Mouse (Mus musculus) lung, adult 2 months (tissue): ENCODE measurements around the gene Spata20. TPM values are rescaled to one million over a fixed set of nuclear protein-coding genes. Genes with fewer than 3 reads are reported as not detected.

Experiments
- DNase-seq: peaks from one replicate; pipeline ENCODE4 v3.0.0; 2022
- H3K4me1 ChIP-seq: fragments of 200-500 bp; 2 replicates; pipeline ENCODE4 v1.6.1; 2011; ENCODE audit warnings: low read length; ENCODE audit not compliant: control insufficient read depth, insufficient read depth
- H3K4me3 ChIP-seq: fragments of 200-500 bp; replicated peaks from 2 replicates; pipeline ENCODE3; 2011; ENCODE audit warnings: low read depth, mild to moderate bottlenecking, control low read depth, low read length; ENCODE audit errors: extremely low read depth
- CTCF ChIP-seq: fragments of 200-500 bp; IDR thresholded peaks from 2 replicates; pipeline ENCODE4 v1.5.1; 2011; ENCODE audit warnings: mild to moderate bottlenecking, low read length, control low read depth; ENCODE audit not compliant: insufficient read depth
- POLR2A ChIP-seq: fragments of 200-500 bp; IDR thresholded peaks from 2 replicates; pipeline ENCODE4 v1.6.1; 2011; ENCODE audit warnings: low read depth, mild to moderate bottlenecking, control low read depth, low read length, borderline replicate concordance; ENCODE audit errors: extremely low read depth
- WGBS: fragments of 180-500 bp; shearing (Covaris S2); methylation state at CpG from one replicate; pipeline ENCODE4 v1.1.7; 2018; 5-methylcytosine and 5-hydroxymethylcytosine counted together
- polyA plus RNA-seq: library from polyadenylated mRNA; depleted of rRNA; stranded (reverse); fragments of >200 nt; gene quantifications from 2 replicates; pipeline ENCODE4 v1.2.3, GENCODE M21; 2012

Gene Spata20
- polyA plus RNA-seq, 1 experiment, result 0.70 TPM

GRCm38 (mm10) chr11:94472916-94473706, 12.9 kb downstream of the Spata20 start:
- DNase-seq, result no peak
- WGBS, result 2% methylated on average over 51 of the region's 52 CpGs
- TF ChIP-seq CTCF (no peak), POLR2A (no peak)
- no peak overlapping the region for H3K4me3 ChIP-seq
- peaks cover 4% of the 10 kb centered on the region; the same call in 1 of the 2 replicates for H3K4me1 ChIP-seq

DNA sequence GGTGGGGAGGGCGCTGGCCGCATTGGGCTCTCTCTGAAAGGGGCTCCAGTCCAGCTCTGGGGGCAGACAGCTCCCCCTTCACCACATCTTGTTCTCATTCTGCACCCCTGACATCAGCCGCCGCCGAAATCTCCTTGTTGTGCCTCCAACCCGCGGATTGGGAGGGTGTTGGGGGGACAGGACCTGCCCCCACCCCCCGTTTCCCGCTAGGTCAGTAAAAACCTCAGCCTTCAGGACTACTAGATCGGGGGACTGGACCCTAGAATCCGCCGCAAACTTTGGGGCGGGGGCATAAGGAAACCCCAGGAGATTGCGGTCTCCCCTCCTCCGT, 13.4 kb downstream of the Spata20 start:
- no peak for DNase-seq
- no peak overlapping the region for H3K4me3 ChIP-seq
- TF ChIP-seq POLR2A (no peak), CTCF (no peak)
- H3K4me1 ChIP-seq, result peaks cover 4% of the 10 kb centered on the region; the same call in 1 of the 2 replicates
- WGBS, result 3% methylated on average over 15 of the region's 15 CpGs

- WGBS, result 21% methylated on average over 17 of the region's 17 CpGs
- no peak for DNase-seq
- H3K4me3 ChIP-seq, result no peak overlapping the region
- TF ChIP-seq POLR2A (no peak), CTCF (no peak)
- H3K4me1 ChIP-seq, result peaks cover 4% of the 10 kb centered on the region; the same call in 1 of the 2 replicates
Measured at GRCm38 (mm10) chr11:94471740-94472584, 14.0 kb downstream of the Spata20 start.

GRCm38 (mm10) chr11:94470391-94470790, 15.6 kb downstream of the Spata20 start:
- no peak overlapping the region for H3K4me3 ChIP-seq
- peaks cover 4% of the 10 kb centered on the region; the same call in 1 of the 2 replicates for H3K4me1 ChIP-seq
- no peak for DNase-seq
- TF ChIP-seq POLR2A (no peak), CTCF (no peak)
- WGBS, result 61% methylated on average over 7 of the region's 7 CpGs

- Histone ChIP-seq H3K4me3 (no peak overlapping the region), H3K4me1 (peaks cover 4% of the 10 kb centered on the region; the same call in 1 of the 2 replicates)
- TF ChIP-seq POLR2A, result no peak
- TF ChIP-seq CTCF, result no peak
- DNase-seq, result no peak
- 48% methylated on average over 9 of the region's 9 CpGs for WGBS
Measured at GRCm38 (mm10) chr11:94469136-94470064, 16.6 kb downstream of the Spata20 start.

DNA sequence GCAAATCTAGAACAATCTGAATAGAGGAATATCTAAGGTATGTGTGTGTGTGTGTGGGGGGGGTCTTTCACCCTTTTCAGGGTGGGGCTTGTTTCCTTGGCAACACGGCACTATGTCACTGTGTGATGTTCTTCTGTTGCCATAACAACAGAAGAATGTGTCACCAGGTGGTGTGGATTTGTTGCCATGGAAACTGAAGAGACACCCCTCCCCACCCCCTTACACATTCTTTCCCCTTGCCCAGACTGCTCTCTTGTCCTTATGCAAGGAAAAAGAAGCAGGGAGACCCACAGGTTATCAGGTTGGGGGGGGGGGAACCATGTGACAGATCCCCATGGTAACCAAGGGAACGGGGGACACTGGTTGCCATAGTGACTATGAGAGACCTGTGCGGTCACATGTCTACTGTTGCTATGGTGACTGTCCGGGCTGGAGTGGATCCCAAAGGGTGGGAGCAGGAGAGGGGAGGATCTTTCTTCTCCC, 17.4 kb downstream of the Spata20 start:
- Histone ChIP-seq H3K4me3 (no peak overlapping the region), H3K4me1 (peaks cover 4% of the 10 kb centered on the region; the same call in 1 of the 2 replicates)
- no peak for DNase-seq
- WGBS, result 41% methylated on average over 4 of the region's 4 CpGs
- no peak for TF ChIP-seq CTCF
- no peak for TF ChIP-seq POLR2A

GRCm38 (mm10) chr11:94466333-94466855, 19.6 kb downstream of the Spata20 start:
- Histone ChIP-seq H3K4me1 (no peaks in the 10 kb centered on the region), H3K4me3 (no peak overlapping the region)
- DNase-seq, result no peak
- no peak for TF ChIP-seq CTCF
- TF ChIP-seq POLR2A, result no peak
- WGBS, result 82% methylated on average over 17 of the region's 17 CpGs

DNA sequence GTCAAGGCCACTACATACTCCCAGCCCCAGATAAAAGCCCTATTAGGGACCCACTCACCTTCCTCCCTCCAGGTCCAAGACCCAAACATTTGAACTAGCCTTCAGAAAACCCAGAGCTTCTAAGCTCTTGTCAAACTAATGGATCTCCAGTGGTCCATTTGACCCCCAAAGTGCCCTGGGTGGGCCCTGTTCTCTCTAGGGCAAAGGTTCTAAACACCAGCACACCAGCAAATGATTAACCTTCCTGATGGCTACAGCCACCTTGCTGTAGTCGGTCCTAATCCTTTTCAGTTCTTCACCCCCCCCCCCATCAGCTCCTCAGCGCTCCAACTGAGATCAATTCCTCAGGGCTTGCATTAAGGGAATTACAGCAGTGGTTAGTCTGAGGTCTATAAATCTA, 21.8 kb downstream of the Spata20 start:
- TF ChIP-seq CTCF (no peak), POLR2A (no peak)
- H3K4me3 ChIP-seq, result no peak overlapping the region
- WGBS, result 51% methylated on average over 2 of the region's 2 CpGs
- no peaks in the 10 kb centered on the region for H3K4me1 ChIP-seq
- no peak for DNase-seq

DNA sequence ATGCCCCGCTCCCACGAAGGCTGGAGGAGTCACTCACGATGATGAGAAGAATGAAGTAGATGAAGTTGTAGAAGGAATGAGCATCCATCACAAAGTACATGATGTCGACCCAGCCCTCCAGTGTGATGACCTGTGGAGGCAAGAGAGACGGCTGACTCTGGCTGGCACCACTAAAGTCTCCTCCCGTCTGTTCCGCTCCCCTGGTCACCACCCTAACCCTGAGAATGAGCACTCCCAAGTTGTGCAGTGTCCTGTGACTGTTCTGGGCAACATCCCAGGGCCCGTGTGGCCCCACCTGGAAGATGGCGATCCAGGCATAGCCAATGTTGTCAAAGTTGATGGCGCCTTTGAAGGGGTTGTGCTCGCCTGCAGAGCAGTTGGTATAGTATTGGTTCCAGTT, 24.1 kb downstream of the Spata20 start:
- DNase-seq, result no peak
- 87% methylated on average over 11 of the region's 11 CpGs for WGBS
- H3K4me1 ChIP-seq, result no peaks in the 10 kb centered on the region
- no peak for TF ChIP-seq CTCF
- no peak for TF ChIP-seq POLR2A
- H3K4me3 ChIP-seq, result no peak overlapping the region

DNA sequence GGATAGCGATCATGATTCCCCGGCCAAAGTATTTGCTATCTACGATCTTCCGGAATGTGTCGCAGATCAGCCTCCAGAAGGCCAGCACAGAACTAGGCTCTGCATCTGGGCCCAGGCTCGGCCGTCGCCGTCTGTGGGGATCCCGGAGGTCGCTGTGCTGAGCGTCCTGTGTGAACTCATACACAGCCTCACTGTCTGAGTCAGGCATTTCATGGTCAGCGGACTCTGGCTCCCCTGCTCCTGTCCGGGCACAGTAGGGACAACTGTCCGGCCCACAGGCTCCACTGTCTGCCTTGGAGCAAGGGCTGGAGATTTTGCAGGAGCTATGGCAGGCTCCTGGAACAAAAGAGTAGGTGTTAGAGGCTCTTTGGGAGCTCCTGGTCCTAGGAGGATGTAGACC, 29.0 kb downstream of the Spata20 start:
- DNase-seq, result no peak
- 78% methylated on average over 15 of the region's 15 CpGs for WGBS
- TF ChIP-seq CTCF (no peak), POLR2A (no peak)
- Histone ChIP-seq H3K4me1 (no peaks in the 10 kb centered on the region), H3K4me3 (no peak overlapping the region)
